Mouse (Mus musculus) frontal cortex, postnatal 10 days (tissue): Measurements from ENCODE around the gene Gm11627.
"Not testable (repeated sequence)": the region's sequence is repeated elsewhere in the genome, so short reads cannot be mapped to it uniquely, and the experiment has no call there.

ENCODE experiments used
- DNase-seq, 2 experiments: peaks; one replicate each; pipeline ENCODE4 v3.0.0; 2022; ENCODE audit warnings: low spot score in 2 of 2, mixed read lengths in 1 of 2

Gm11627 gene

GRCm38 (mm10) chr11:102564952-102565671, 14.1 kb downstream of the Gm11627 start:
- not testable (repeated sequence) for DNase-seq

- DNase-seq: no peak
Measured at GRCm38 (mm10) chr11:102558704-102559103, 20.6 kb downstream of the Gm11627 start.

GRCm38 (mm10) chr11:102557386-102557785, 21.9 kb downstream of the Gm11627 start:
- DNase-seq: no peak

GRCm38 (mm10) chr11:102556716-102557074, 22.6 kb downstream of the Gm11627 start:
- no peak for DNase-seq

- peak; percentile 96 for DNase-seq
Measured at GRCm38 (mm10) chr11:102556031-102556715, 23.1 kb downstream of the Gm11627 start, which contains the start of gene Gpatch8. Gene Gpatch8, minus strand, starts transcription at chr11:102556392.

- DNase-seq: no peak
Measured at GRCm38 (mm10) chr11:102555400-102556030, 23.7 kb downstream of the Gm11627 start.

GRCm38 (mm10) chr11:102552051-102552450, 27.2 kb downstream of the Gm11627 start:
- no peak for DNase-seq

- DNase-seq: no peak
Measured at GRCm38 (mm10) chr11:102551176-102551575, 28.1 kb downstream of the Gm11627 start.

- no peak for DNase-seq
Measured at GRCm38 (mm10) chr11:102541471-102541870, 37.8 kb downstream of the Gm11627 start.

GRCm38 (mm10) chr11:102540286-102540685, 39.0 kb downstream of the Gm11627 start:
- not testable (repeated sequence) for DNase-seq

- no peak for DNase-seq
Measured at GRCm38 (mm10) chr11:102539690-102540089, 39.6 kb downstream of the Gm11627 start.

- no peak for DNase-seq
Measured at GRCm38 (mm10) chr11:102536210-102536609, 43.1 kb downstream of the Gm11627 start.

GRCm38 (mm10) chr11:102534078-102534477, 45.2 kb downstream of the Gm11627 start:
- no peak for DNase-seq

- DNase-seq: no peak
Measured at GRCm38 (mm10) chr11:102531425-102531824, 47.8 kb downstream of the Gm11627 start.
